Mouse (Mus musculus) midbrain, postnatal 0 days (tissue): Measurements from ENCODE around the gene Ran. TPM values are rescaled to one million over a fixed set of nuclear protein-coding genes. Genes with fewer than 3 reads are reported as not detected.
"Not testable (repeated sequence)": the region's sequence is repeated elsewhere in the genome, so short reads cannot be mapped to it uniquely, and the experiment has no call there.

Experiments
- ATAC-seq: fragments of 200-750 bp; cut with Nextera tagmentation; 2 replicates; pipeline ENCODE4 v1.8.0; 2017; ENCODE audit warnings: moderate number of reproducible peaks, mild to moderate bottlenecking, moderate TSS enrichment, moderate library complexity; ENCODE audit not compliant: low FRiP score
- DNase-seq: peaks from one replicate; pipeline ENCODE4 v3.0.0-alpha.2; 2015; ENCODE audit warnings: low spot score
- H3K27ac ChIP-seq: fragments of 300-500 bp; sonication (generic); 2 replicates; pipeline ENCODE4 v1.5.1; 2014; ENCODE audit warnings: low read depth, mild to moderate bottlenecking, low read length, mixed read lengths
- H3K27me3 ChIP-seq: fragments of 300-500 bp; sonication (generic); 2 replicates; pipeline ENCODE4 v1.6.1; 2014; ENCODE audit warnings: low read length, control low read depth, mixed read lengths; ENCODE audit not compliant: insufficient read depth
- H3K36me3 ChIP-seq: fragments of 300-500 bp; sonication (generic); 2 replicates; pipeline ENCODE4 v1.6.1; 2014; ENCODE audit warnings: low read length, control low read depth, mixed read lengths; ENCODE audit not compliant: insufficient read depth
- H3K4me1 ChIP-seq: fragments of 300-500 bp; sonication (generic); 2 replicates; pipeline ENCODE4 v1.6.1; 2014; ENCODE audit warnings: mild to moderate bottlenecking, control low read depth, antibody characterized with exemption, low read length, mixed read lengths; ENCODE audit not compliant: insufficient read depth
- H3K4me2 ChIP-seq: fragments of 300-500 bp; sonication (generic); 2 replicates; pipeline ENCODE4 v1.6.1; 2014; ENCODE audit warnings: low read depth, mild to moderate bottlenecking, low read length, mixed read lengths; ENCODE audit not compliant: poor library complexity, severe bottlenecking
- H3K4me3 ChIP-seq: fragments of 300-500 bp; sonication (generic); 2 replicates; pipeline ENCODE4 v1.5.1; 2014; ENCODE audit warnings: low read depth, mild to moderate bottlenecking, low read length, moderate library complexity
- H3K9ac ChIP-seq: fragments of 300-500 bp; sonication (generic); replicated peaks from 2 replicates; pipeline ENCODE4 v1.6.1; 2014; ENCODE audit warnings: mild to moderate bottlenecking, low read length, moderate library complexity, mixed read lengths; ENCODE audit not compliant: poor library complexity, severe bottlenecking
- H3K9me3 ChIP-seq: fragments of 300-500 bp; sonication (generic); 2 replicates; pipeline ENCODE4 v1.6.1; 2016; ENCODE audit warnings: low read length, control low read depth
- CTCF ChIP-seq: IDR thresholded peaks from 2 replicates; pipeline ENCODE4 v1.5.1; 2016; ENCODE audit warnings: antibody characterized with exemption, mild to moderate bottlenecking
- WGBS: fragments of 180-500 bp; shearing (Covaris S2); extraction: QIAGEN DNeasy Blood & Tissue Kit; methylation state at CpG from one replicate; pipeline ENCODE4 v1.1.7; 2014; 5-methylcytosine and 5-hydroxymethylcytosine counted together
- polyA plus RNA-seq: library from polyadenylated mRNA; unstranded; fragments of >200 nt; fragmentation: Nextera tagmentation; extraction: Ambion mirVana; gene quantifications from 2 replicates; pipeline ENCODE4 v1.2.1, GENCODE M21; 2015
- total RNA-seq: library from RNA; depleted of rRNA; stranded (reverse); fragments of >200 nt; gene quantifications from 2 replicates; pipeline ENCODE4 v1.2.3, GENCODE M21; 2014; rRNA removed

Gene Ran
- total RNA-seq (183 and 191 TPM in 2 replicates), polyA plus RNA-seq (287 and 295 TPM in 2 replicates)

GRCm38 (mm10) chr5:129019497-129020299, at the start of gene Ran:
TSS of gene Ran (plus strand) at chr5:129020069.
- Histone ChIP-seq H3K4me1 (peaks cover 4% of the 10 kb centered on the region; the same call in 1 of the 2 replicates), H3K27ac (peak within 1 kb of the TSS; percentile 99), H3K9ac (peak within 1 kb of the TSS; percentile 85), H3K9me3 (no peaks in the 10 kb centered on the region), H3K4me3 (peak within 1 kb of the TSS; percentile 81), H3K36me3 (peaks cover under 1% of the 10 kb centered on the region; the same call in 1 of the 2 replicates), H3K27me3 (no peaks in the 10 kb centered on the region), H3K4me2 (peak within 1 kb of the TSS; percentile 84)
- TF ChIP-seq CTCF = no peak
- ATAC-seq (peak; percentile 90), DNase-seq (peak; percentile 97)
- WGBS = under 1% methylated on average over 67 of the region's 102 CpGs

DNA sequence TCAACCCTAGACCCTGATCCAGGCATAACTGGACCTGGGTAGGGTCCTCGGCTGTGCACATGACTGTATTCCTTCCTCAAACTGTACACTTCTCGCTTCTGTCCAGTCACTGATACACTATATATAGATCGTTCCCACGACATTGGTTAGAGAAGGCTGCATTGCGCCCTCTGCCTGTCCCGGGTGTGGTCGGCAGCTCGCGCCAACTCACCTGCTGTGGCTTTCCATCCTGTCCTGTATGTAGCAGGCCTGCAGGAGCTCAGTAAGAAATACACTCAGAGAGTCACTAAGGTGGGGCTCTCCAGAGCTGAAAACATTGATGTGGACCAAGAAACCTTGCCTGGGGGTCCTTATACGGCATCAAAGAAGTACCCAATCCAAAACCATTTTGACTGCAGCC, 49.0 kb upstream of the Ran start:
- Histone ChIP-seq H3K9ac (no peak overlapping the region), H3K27me3 (no peaks in the 10 kb centered on the region), H3K36me3 (no peaks in the 10 kb centered on the region), H3K4me1 (no peaks in the 10 kb centered on the region), H3K4me2 (no peak overlapping the region), H3K4me3 (no peak overlapping the region), H3K9me3 (no peaks in the 10 kb centered on the region), H3K27ac (no peak overlapping the region)
- ATAC-seq = no peak
- no peak; the same call in 1 of the 2 replicates for TF ChIP-seq CTCF
- no peak for DNase-seq
- 74% methylated on average over 10 of the region's 10 CpGs for WGBS

DNA sequence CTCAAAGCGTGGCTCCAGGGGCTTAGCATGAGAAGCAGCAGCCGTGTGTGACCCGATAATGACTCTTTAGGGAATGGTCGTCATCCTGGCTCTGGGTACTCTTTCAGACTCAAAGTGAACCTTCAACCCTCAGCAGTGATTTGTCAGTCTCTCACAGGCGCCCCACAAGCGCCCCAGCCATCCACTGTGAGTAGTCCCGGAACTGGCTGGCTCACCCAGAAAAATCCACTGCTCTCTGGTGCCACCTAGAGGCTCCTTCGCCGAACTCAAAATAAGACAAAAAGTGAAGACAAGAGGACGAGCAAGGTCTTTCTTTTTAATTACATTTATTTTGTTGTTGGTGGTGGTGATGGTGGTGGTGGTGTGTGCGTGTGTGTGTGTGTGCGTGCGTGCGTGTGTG, 48.6 kb upstream of the Ran start:
- ATAC-seq (no peak), DNase-seq (peak; percentile 77)
- no peak overlapping the region for H3K27ac ChIP-seq
- 15% methylated on average over 14 of the region's 14 CpGs for WGBS
- no peak overlapping the region for H3K4me2 ChIP-seq
- no peak overlapping the region for H3K9ac ChIP-seq
- no peaks in the 10 kb centered on the region for H3K4me1 ChIP-seq
- H3K4me3 ChIP-seq = no peak overlapping the region
- peak; percentile 88 for TF ChIP-seq CTCF
- H3K36me3 ChIP-seq = no peaks in the 10 kb centered on the region
- no peaks in the 10 kb centered on the region for H3K27me3 ChIP-seq
- no peaks in the 10 kb centered on the region for H3K9me3 ChIP-seq

DNA sequence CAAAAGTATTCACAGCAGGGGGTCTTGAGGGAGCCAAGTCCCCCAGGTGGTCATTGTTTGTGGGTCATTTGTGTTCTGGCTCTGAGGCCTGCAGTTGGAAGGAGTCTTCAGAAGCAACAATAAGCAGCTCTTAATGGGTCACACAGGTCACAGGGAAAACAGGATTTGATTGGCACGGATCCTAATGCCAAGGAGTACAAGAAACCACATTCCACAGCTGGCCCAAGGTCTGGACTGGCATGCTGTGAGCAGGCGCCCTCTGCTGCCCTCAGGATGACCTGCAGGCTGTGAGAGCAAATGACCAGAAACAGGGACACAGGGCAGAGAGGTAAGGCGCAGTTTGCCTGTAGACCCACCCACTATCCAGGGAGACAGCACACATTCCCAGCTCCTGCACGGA, 43.6 kb upstream of the Ran start:
- DNase-seq (peak; percentile 69), ATAC-seq (no peak)
- H3K4me3 ChIP-seq = no peak overlapping the region
- peak; percentile 84 for TF ChIP-seq CTCF
- H3K4me2 ChIP-seq = no peak overlapping the region
- H3K36me3 ChIP-seq = no peaks in the 10 kb centered on the region
- no peaks in the 10 kb centered on the region for H3K4me1 ChIP-seq
- 14% methylated on average over 4 of the region's 4 CpGs for WGBS
- H3K9me3 ChIP-seq = no peaks in the 10 kb centered on the region
- H3K27ac ChIP-seq = no peak overlapping the region
- H3K9ac ChIP-seq = no peak overlapping the region
- H3K27me3 ChIP-seq = no peaks in the 10 kb centered on the region

DNA sequence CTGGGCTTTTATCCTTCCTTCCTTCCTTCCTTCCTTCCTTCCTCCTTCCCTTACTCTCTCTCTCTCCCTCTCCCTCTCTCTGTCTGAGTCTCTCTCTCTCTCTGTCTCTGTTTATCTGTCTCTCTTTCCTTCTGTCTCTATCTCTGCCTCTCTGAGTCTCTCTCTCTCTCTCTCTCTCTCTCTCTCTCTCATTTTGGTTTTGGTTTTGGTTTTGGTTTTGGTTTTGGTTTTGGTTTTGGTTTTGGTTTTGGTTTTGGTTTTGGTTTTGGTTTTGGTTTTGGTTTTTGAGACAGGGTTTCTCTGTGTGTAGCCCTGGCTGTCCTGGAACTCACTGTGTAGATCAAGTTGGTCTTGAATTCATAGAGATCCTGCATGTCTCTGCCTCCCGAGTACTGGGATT, 42.4 kb upstream of the Ran start:
- DNase-seq, H3K9me3 ChIP-seq, H3K4me1 ChIP-seq, H3K9ac ChIP-seq, ATAC-seq, H3K27me3 ChIP-seq, H3K4me3 ChIP-seq, H3K27ac ChIP-seq, H3K36me3 ChIP-seq, H3K4me2 ChIP-seq: not testable (repeated sequence)
- 68% methylated on average over 1 of the region's 1 CpGs for WGBS

GRCm38 (mm10) chr5:128978957-128979356, 40.9 kb upstream of the Ran start:
- 96% methylated on average over 7 of the region's 7 CpGs for WGBS

More at GRCm38 (mm10) chr5:128978957-128979356, 40.9 kb upstream of the Ran start:
- ATAC-seq (no peak), DNase-seq (no peak)
- Histone ChIP-seq H3K27ac (no peak overlapping the region), H3K9ac (no peak overlapping the region), H3K36me3 (no peaks in the 10 kb centered on the region), H3K9me3 (no peaks in the 10 kb centered on the region), H3K4me1 (no peaks in the 10 kb centered on the region), H3K27me3 (no peaks in the 10 kb centered on the region), H3K4me3 (no peak overlapping the region), H3K4me2 (no peak overlapping the region)
- TF ChIP-seq CTCF = peak; percentile 42; the same call in 1 of the 2 replicates
